ENCODE assay signal across 8 mouse cellular contexts in the genomic region with DNA sequence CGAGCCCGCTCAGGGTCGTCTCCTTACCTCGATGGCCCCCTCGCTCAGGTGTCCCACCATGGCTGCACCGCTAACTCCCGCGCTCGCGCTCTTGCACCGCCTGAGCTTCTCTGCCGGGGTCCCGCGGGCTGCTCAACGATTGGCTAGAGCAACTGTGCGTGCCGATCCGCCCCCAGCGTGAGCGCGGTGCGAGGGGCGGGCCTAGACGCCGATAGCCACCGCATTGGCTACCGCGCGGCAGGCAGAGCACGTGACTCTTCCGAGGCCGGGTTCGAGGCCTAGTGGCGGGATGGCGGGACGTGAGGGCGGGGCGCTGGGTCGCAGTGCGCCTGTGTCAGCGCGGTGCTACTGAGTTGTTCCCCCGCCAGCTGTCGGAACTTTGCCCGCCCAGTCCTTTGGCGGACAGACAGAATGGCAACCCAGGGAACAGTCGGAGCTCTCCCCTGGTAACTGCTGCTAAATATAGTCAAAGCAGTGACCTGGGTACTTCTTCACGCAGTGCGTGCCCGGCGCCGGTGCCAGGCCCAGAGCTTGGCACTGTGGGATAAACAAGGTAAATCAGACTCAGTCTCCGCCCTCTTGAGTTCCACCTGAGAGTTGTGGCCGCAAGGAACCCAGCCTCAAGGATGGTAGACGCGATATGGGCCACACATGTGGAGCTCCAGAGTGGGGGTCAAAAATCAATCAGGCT. TPM values are rescaled to one million over a fixed set of nuclear protein-coding genes. Genes with fewer than 3 reads are reported as not detected.
DNase-seq lines count a peak whose midpoint lies in the region; ATAC-seq and TF ChIP-seq lines count a peak whose summit lies in the region.

A gene (minus strand): TSS at position 126 of the 691 bp plus-strand sequence.
A gene (plus strand): TSS at position 235 of the 691 bp plus-strand sequence.

- peak within 1 kb of the TSS; percentile 55 for H3K27ac ChIP-seq in ES-Bruce4 (ENCODE audit: insufficient read depth, low read length)
- H3K27ac ChIP-seq in forebrain, embryonic 13.5 days = peak within 1 kb of the TSS; percentile 52
- H3K27ac ChIP-seq in liver, postnatal 0 days (ENCODE audit: low read depth) = peak within 1 kb of the TSS; percentile 88
- peak within 1 kb of the TSS; percentile 40; the same call in 1 of the 2 replicates for H3K27ac ChIP-seq in neural tube, embryonic 14.5 days (ENCODE audit: low read depth, low read length)

- no peak for TF ChIP-seq EP300 in ES-Bruce4 (IDR thresholded peaks at IDR 0.05; ENCODE audit: insufficient read depth, low read depth, low read length)
- no peak for TF ChIP-seq EP300 in liver, postnatal 0 days (IDR thresholded peaks at IDR 0.05; ENCODE audit: low read depth)

- peak within 1 kb of the TSS; percentile 83 for H3K4me2 ChIP-seq in forebrain, embryonic 13.5 days
- H3K4me2 ChIP-seq in liver, postnatal 0 days (ENCODE audit: low read depth, low read length) = peak within 1 kb of the TSS; percentile 84
- H3K4me2 ChIP-seq in neural tube, embryonic 14.5 days (ENCODE audit: low read depth, low read length) = peak within 1 kb of the TSS; percentile 78

- peak; percentile 22 for TF ChIP-seq POLR2A in ES-Bruce4 (IDR thresholded peaks at IDR 0.05; ENCODE audit: insufficient read depth, low read length)

- H3K4me3 ChIP-seq in ES-Bruce4 (ENCODE audit: low read depth, low read length) = peak within 1 kb of the TSS; percentile 95
- H3K4me3 ChIP-seq in forebrain, embryonic 13.5 days = peak within 1 kb of the TSS; percentile 72
- peak within 1 kb of the TSS; percentile 86 for H3K4me3 ChIP-seq in liver, postnatal 0 days (ENCODE audit: low read depth, low read length)
- peak within 1 kb of the TSS; percentile 74 for H3K4me3 ChIP-seq in neural tube, embryonic 14.5 days (ENCODE audit: low read depth, low read length)

- H3K36me3 ChIP-seq in ES-Bruce4 (ENCODE audit: control insufficient read depth, insufficient read depth, low read length, poor library complexity, severe bottlenecking) = peaks cover 4% of the 10 kb centered on the region
- no peaks in the 10 kb centered on the region for H3K36me3 ChIP-seq in forebrain, embryonic 13.5 days (ENCODE audit: poor library complexity, severe bottlenecking)
- H3K36me3 ChIP-seq in liver, postnatal 0 days (replicated peaks; ENCODE audit: insufficient read depth, low read length) = 0 out of 2 replicates have a peak, but pooled peaks cover under 1% of the 10 kb centered on the region
- H3K36me3 ChIP-seq in neural tube, embryonic 14.5 days (ENCODE audit: control insufficient read depth, insufficient read depth, low read length) = no peaks in the 10 kb centered on the region

- no peaks in the 10 kb centered on the region for H3K9me3 ChIP-seq in ES-Bruce4 (replicated peaks; ENCODE audit: control insufficient read depth, insufficient read depth, low read length, poor library complexity, severe bottlenecking)
- no peaks in the 10 kb centered on the region for H3K9me3 ChIP-seq in forebrain, embryonic 13.5 days (replicated peaks)
- no peaks in the 10 kb centered on the region for H3K9me3 ChIP-seq in liver, postnatal 0 days (ENCODE audit: low read length)
- no peaks in the 10 kb centered on the region for H3K9me3 ChIP-seq in neural tube, embryonic 14.5 days (ENCODE audit: control insufficient read depth, low read length)

- intact Hi-C loops in heart, postnatal 10 days (cut with DNase I) = no loop called here

- peak; percentile 97 for ATAC-seq in cerebellum, adult (ENCODE audit: insufficient number of reproducible peaks, low FRiP score, low TSS enrichment)
- peak; percentile 100 for ATAC-seq in forebrain, embryonic 13.5 days
- ATAC-seq in liver, postnatal 0 days = peak; percentile 100
- ATAC-seq in neural tube, embryonic 14.5 days (ENCODE audit: low read depth) = peak; percentile 100

- H3K9ac ChIP-seq in ES-Bruce4 (ENCODE audit: low read depth, poor library complexity, severe bottlenecking) = peak within 1 kb of the TSS; percentile 86
- peak within 1 kb of the TSS; percentile 83 for H3K9ac ChIP-seq in forebrain, embryonic 13.5 days
- peak within 1 kb of the TSS; percentile 81 for H3K9ac ChIP-seq in liver, postnatal 0 days (replicated peaks)
- H3K9ac ChIP-seq in neural tube, embryonic 14.5 days (replicated peaks; ENCODE audit: low read depth, low read length) = peak within 1 kb of the TSS; percentile 75

- TF ChIP-seq CTCF in ES-Bruce4 (IDR thresholded peaks at IDR 0.05; ENCODE audit: low read depth, low read length) = no peak
- TF ChIP-seq CTCF in liver, postnatal 0 days (IDR thresholded peaks at IDR 0.05; ENCODE audit: low read depth) = no peak

- under 1% methylated on average over 56 of the region's 56 CpGs for WGBS in forebrain, embryonic 13.5 days
- WGBS in large intestine, adult 2 months = under 1% methylated on average over 56 of the region's 56 CpGs
- under 1% methylated on average over 56 of the region's 56 CpGs for WGBS in liver, postnatal 0 days (ENCODE audit: insufficient replicate concordance)
- WGBS in neural tube, embryonic 14.5 days = under 1% methylated on average over 56 of the region's 56 CpGs

- peak; percentile 96 to 97 for DNase-seq in heart, postnatal 10 days
- peak; percentile 70 for DNase-seq in large intestine, adult 2 months (ENCODE audit: low read depth, low spot score)
- DNase-seq in liver, postnatal 0 days = peak; percentile 96
- peak; percentile 94 for DNase-seq in testis, postnatal 10 days (ENCODE audit: low spot score)

- no peaks in the 10 kb centered on the region for H3K4me1 ChIP-seq in ES-Bruce4 (ENCODE audit: control insufficient read depth, insufficient read depth, low read length)
- H3K4me1 ChIP-seq in forebrain, embryonic 13.5 days = peaks cover 20% of the 10 kb centered on the region
- H3K4me1 ChIP-seq in liver, postnatal 0 days (ENCODE audit: insufficient read depth) = peaks cover 21% of the 10 kb centered on the region
- peaks cover 7% of the 10 kb centered on the region for H3K4me1 ChIP-seq in neural tube, embryonic 14.5 days (ENCODE audit: control insufficient read depth, insufficient read depth, low read length)

- no peaks in the 10 kb centered on the region for H3K27me3 ChIP-seq in ES-Bruce4 (ENCODE audit: control insufficient read depth, insufficient read depth, low read length, poor library complexity, severe bottlenecking)
- no peaks in the 10 kb centered on the region for H3K27me3 ChIP-seq in forebrain, embryonic 13.5 days
- no peaks in the 10 kb centered on the region for H3K27me3 ChIP-seq in liver, postnatal 0 days (ENCODE audit: insufficient read depth, low read length)
- H3K27me3 ChIP-seq in neural tube, embryonic 14.5 days (ENCODE audit: control insufficient read depth, insufficient read depth, low read length) = no peaks in the 10 kb centered on the region

RNA-seq across cellular contexts. Expression of the first gene that starts in this region (rescaled TPM):
- 127 and 155 TPM in 2 replicates for polyA plus RNA-seq in ES-Bruce4 (2011; ENCODE audit: insufficient read depth, insufficient read length, low read depth, missing spikeins)
- 99.6 and 110 TPM in 2 replicates for polyA plus RNA-seq in forebrain, embryonic 13.5 days (2015; fragmentation: Nextera tagmentation; extraction: Ambion mirVana)
- total RNA-seq in heart, postnatal 10 days (2021) = 10 to 100 TPM; 82.4 to 90.0 TPM
- polyA plus RNA-seq in large intestine, adult 2 months (2012; rRNA removed) = 16.4 and 18.6 TPM in 2 replicates
- 43.5 and 49.3 TPM in 2 replicates for polyA plus RNA-seq in liver, postnatal 0 days (2015; fragmentation: Nextera tagmentation; extraction: Ambion mirVana)
- polyA plus RNA-seq in neural tube, embryonic 14.5 days (2014; fragmentation: Nextera tagmentation; extraction: Ambion mirVana) = 41.4 and 46.5 TPM in 2 replicates

RNA-seq across cellular contexts. Expression of the second gene that starts in this region (rescaled TPM):
- 9.1 and 11.2 TPM in 2 replicates for polyA plus RNA-seq in ES-Bruce4 (2011; ENCODE audit: insufficient read depth, insufficient read length, low read depth, missing spikeins)
- 17.7 and 17.8 TPM in 2 replicates for polyA plus RNA-seq in forebrain, embryonic 13.5 days (2015; fragmentation: Nextera tagmentation; extraction: Ambion mirVana)
- total RNA-seq in heart, postnatal 10 days (2021) = 1 to 10 TPM; 4.9 to 7.4 TPM
- polyA plus RNA-seq in large intestine, adult 2 months (2012; rRNA removed) = 1.6 and 2.4 TPM in 2 replicates
- polyA plus RNA-seq in liver, postnatal 0 days (2015; fragmentation: Nextera tagmentation; extraction: Ambion mirVana) = 3.1 TPM in 2 replicates
- polyA plus RNA-seq in neural tube, embryonic 14.5 days (2014; fragmentation: Nextera tagmentation; extraction: Ambion mirVana) = 15.3 and 17.7 TPM in 2 replicates

Comparison
In these comparisons a context has a peak if more than half of its experiments do, and no peak if none do; other contexts are left out.
1. Peak in every context shown above with its lines: DNase-seq, ATAC-seq, H3K4me3 ChIP-seq and H3K27ac ChIP-seq.